Mouse (Mus musculus) megakaryocyte, adult 5-6 weeks (primary cell): Measurements from ENCODE around the gene Mars. TPM values are rescaled to one million over a fixed set of nuclear protein-coding genes. Genes with fewer than 3 reads are reported as not detected.
"Not testable (repeated sequence)": the region's sequence is repeated elsewhere in the genome, so short reads cannot be mapped to it uniquely, and the experiment has no call there.

Source experiments
- ATAC-seq: 2 replicates; pipeline ENCODE4 v1.8.0; 2016; ENCODE audit warnings: mild to moderate bottlenecking, inconsistent platforms; ENCODE audit not compliant: poor library complexity, severe bottlenecking
- total RNA-seq, 2 experiments: library from RNA; stranded (forward) in 1 of 2; stranded (reverse) in 1 of 2; fragments of 153-499, 151-499 nt in 1 of 2; fragments of 221-1000, 200-1000 nt in 1 of 2; gene quantifications; 2 replicates each; pipeline versions ENCODE4 v1.2.3 to v1.2.4; 2015 to 2017

The Mars gene
- total RNA-seq, 2 experiments from 2014 or later, result 38.4 to 95.2 TPM

DNA sequence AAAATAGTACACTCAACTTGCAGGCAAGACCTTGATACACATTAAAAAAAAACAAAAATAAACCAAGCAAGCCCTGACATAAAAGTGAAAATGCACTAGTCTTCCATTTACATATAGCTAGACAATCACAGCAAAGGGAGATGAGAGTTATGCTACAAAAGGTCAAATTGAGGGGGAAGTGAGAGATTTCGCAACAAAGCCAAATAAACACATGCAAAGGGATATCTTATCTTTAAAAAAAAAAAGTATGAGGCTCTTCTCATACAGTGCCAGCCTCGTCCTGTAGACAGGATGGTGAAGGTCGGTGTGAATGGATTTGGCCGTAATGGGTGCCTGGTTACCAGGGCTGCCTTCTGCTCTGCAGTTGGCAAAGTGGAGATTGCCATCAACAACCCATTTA is 1.3 kb upstream of the Mars start:
- ATAC-seq, result peak; percentile 23

DNA sequence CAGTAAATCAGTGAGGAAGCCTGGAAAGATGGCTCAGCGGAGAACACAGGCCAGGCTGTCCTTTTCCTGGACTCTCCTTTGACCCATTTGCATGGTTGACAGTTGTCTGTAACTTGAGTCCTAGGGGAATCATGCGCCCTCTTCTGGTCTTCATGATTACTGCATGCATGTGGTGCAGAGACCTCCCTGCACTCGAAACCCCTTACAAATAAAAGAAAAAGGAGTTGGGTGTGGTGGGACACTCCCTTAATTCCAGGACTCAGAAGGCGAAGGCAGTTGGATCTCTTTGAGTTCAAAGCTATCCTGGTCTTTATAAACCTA is 730 bp upstream of the Mars start:
- ATAC-seq, result peak; percentile 77

DNA sequence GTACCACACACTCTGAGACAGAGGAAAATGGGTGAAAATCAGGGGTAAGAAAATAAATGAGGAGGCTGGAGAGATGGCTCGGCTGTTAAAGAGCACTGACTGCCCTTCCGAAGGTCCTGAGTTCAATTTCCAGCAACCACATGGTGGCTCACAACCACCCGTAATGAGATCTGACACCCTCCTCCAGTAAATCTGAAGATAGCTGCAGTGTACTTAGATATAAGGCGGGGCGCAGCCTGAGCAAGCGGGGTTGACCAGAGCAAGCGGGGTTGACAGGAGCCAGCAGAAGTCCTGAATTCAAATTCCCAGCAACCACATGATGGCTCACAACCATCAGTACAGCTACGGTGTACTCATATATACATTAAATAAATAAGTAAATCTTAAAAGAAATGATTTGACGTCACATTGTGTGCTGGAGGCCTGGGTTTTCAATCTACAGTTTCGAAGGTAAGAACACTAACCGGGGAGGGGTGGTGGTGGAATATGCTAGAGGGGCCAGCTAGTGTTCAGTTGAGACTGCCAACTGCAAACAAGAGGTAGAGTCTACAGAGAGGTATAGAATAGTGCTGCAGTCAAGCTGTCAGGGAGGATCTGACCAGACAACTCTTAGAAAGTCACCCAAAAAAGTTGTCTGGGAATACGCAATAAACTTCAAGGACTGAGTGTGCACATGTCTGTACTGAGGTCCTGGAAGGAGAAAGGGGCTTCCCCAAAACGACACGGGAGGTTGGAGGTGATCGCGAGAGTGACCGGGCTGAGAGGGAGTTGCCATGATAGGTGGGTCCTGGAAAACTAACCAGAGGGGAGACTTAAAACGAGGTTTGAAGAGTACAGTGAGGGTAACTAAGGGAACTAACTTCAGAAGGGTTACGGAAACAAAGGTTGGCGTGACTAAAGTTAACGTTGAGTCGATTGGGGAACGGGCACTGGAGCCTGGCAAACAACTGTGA is 787 bp downstream of the Mars start:
- peak; percentile 16 for ATAC-seq

- ATAC-seq, result not testable (repeated sequence)
Measured at GRCm38 (mm10) chr10:127309167-127309566, 2.4 kb downstream of the Mars start.

GRCm38 (mm10) chr10:127303136-127303535 is 8.4 kb downstream of the Mars start:
- ATAC-seq, result no peak

- ATAC-seq, result no peak
Measured at GRCm38 (mm10) chr10:127300361-127300760, 11.2 kb downstream of the Mars start.

GRCm38 (mm10) chr10:127297015-127297871 is 14.3 kb downstream of the Mars start:
- no peak for ATAC-seq

DNA sequence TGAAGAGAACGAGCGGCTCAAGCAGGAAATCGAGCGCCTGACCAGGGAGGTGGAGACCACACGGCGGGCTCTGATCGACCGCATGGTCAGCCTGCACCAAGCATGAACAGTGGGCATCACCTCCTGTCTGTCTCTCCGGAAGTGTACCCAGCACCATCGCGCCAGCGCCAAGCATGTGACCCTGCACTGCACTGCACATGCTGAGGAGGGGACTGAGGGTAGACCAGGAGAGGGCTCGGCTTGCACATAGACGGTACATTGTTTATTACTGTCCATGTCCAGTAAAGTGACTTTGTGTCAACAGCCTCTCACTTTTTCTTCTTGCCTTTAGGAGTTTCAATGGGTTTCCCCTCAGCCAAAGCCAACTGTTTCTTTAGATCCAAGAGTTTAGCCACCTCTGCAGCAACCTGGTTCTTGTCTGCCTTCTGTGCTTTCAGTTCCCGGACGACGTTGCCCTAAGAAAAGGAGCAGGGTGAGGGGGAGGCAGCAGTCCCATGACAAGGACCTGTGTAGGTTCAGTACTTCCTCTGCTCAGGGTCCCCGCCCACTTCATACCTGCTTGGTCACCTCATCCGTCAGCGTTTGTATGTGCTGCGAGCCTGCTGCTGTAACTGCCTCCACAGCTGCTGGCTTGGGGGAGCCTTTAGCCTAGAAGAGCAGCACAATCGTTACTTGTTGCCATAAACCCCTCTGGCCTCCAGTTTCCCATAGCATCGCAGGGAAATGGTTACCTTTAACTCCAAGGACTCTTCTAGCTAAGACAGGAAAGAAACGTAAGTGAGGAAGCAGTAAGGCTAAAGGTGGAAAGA is 15.4 kb downstream of the Mars start:
- ATAC-seq, result no peak

DNA sequence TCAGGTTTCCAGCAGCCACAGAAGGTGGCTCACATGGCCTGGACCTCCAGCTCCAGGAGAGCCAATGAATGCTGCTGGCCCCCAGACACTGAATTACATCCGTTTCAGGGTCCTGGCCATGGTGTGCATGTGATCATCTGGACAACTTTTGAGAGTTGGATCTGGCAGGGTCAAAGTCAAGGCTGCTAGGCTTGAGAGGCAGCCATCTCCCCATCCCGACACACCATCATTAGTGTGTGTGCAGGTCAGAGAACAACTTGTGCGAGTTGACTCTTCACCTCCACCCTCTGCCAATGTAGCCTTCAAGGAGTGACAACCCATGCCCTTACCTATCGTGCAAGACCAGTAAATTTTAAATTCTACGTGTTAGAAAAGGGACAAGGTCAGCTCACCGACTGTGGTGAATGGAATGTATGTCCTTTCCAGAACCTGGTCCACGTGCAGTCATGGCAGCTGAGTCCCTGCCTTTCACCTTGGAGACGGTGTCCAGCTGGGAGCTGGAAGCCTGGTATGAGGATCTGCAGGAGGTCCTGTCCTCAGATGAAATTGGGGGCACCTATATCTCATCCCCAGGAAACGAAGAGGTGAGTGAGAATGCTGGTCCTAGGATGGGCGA is 16.6 kb downstream of the Mars start:
- ATAC-seq, result no peak

DNA sequence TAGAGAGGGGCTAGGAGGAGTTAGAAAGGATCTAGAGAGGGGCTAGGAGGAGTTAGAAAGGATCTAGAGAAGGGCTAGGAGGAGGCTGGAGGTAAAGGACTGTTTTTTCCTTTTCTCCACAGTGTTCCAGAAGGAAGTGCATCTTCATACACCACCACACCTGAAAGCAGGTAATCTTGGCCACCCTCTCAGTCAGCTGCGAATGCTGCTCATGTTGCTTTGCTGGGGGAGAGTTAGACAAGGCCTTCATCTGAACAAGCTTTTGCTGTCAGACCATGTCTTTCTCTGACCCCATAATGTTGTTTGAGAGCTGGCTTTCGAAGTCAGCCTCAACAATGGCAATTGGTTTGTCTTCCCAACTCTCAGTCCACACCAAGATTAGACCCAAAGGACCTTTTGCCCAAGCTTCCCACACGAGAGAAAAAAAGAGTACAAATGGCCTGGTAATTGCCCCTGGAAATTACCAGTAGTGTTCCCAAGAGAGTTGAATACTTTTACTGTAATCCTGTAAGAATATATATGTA is 17.9 kb downstream of the Mars start:
- ATAC-seq, result no peak

DNA sequence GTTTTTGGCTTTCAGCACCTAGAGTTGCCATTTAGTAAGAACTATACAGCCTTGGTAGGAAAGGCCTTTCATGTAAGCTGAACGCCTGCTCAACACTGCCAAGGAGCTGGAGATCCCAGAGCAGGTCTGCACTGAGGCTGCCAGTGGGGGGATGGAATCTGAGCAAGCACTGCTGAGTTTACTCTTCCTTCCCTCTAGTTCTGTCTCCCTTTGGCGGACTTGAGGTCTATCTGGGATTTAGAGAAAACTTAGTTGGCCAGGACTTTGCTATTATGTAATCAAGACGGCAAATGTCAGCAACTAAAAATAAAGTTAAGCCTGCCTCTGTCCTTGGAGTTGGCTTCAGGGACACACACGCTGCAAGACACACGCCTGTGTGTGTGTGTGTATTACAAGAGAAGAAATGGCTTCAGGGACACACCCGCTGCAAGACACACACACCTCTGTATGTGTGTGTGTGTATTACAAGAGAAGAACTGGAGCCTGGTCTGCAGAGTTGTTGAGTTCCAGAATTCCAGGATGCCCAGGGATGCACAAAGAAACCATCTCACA is 18.5 kb downstream of the Mars start:
- ATAC-seq, result no peak

DNA sequence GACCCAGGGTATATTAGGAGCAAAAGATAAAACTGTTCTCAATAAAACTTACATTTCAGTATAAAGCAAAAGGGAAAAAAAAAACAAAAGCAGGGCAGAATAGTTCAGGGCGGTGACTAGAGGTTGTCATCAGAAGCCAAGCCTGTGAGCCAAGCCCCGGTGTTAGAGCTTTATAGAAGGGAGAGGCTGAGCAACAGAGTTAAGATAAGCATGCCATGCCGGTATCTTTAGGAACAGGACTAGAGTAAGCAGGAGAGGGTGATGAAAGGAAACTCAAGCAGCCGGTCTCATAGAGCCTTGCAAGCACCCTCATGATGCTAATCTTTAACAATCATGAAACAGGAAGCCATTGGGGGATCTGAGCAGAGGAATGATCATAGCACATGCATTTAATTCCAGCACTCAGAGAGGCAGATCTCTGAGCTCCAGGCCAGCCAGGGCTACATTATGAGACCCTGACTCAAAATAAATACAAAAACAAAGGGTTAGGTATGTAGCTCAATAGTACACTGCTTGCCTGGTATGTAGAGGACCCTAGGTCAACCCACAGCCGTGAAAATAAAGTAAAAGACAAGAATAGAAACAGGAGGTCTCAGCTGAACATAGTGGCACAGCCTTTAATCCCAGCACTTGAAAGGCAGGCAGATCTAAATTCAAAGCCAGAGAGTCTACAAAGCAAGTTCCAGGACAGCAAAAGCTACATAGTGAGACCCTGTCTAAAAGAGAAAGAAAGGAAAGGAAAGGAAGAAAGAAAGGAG is 19.5 kb downstream of the Mars start:
- no peak for ATAC-seq

- ATAC-seq, result peak; percentile 16
Measured at GRCm38 (mm10) chr10:127290930-127291880, 20.4 kb downstream of the Mars start.

GRCm38 (mm10) chr10:127290307-127290929 is 21.2 kb downstream of the Mars start:
- peak; percentile 70 for ATAC-seq

DNA sequence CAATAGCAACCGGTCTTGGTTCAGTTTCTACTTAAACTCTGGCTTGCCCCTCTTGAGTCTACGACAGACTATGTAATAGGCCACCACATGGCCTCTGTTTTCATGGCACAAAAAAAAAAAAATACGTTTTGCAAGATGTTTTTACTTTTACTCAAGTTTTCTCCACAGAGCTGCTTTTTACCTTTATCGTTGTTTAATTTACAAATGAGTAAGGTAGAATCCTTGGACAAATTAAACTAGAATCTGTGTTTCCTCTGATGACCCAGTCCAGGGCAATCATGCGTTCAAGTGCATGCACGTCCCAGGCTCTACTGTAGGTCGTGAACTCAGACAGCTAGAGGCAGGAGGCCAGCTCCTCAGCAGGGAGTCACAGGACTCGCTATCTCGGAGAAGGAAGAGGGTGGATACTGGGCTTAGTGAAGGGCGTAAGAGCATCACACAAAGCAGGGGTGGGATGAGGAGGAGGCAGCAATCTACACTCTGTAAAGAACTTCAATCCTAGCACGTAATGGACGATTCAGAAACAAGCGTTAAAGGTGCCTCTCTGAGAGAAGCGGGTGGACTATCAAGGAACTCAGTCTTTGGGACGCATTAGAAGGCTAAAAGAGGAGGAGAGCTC is 21.9 kb downstream of the Mars start:
- peak; percentile 3; the same call in 1 of the 2 replicates for ATAC-seq

DNA sequence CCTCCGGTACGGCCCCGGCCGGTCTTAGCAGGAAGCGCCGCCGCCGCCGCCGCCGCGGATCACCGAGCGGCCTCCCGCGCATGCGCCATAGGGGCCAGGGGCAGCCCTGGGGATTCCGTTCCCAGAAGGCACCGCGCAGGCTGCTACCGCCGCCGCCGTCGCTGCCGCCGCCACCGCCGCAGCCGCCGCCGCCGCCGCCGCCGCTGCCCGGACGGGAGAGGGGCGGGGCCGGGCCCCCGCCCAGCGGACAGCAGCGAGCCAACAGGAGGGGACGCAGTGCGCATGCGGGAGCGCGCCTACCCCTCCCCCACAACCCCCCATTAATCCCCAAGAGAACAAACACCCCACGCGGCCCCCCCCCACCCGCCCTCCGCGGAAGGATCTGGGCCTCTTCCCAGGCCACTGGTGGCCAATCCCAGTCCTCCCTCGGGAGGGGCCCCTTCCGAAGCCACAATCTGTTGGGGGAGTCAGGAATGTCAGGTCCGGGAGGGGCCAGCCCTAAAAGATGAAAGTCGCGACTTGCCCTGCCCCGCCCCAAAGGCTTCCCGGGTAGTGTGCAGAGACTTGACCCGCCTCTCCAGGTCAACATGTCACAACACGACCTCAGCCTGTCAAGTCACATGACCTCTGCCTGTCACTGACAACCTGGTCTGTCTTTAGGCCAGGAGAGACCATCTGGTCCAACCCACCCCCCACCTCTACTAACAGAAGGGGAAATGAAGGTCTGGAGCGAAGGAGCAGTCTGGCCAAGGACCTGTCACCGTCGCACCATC is 22.6 kb downstream of the Mars start, which contains the start of gene Mbd6:
Gene Mbd6, minus strand, starts transcription at position 219 of the 773 bp plus-strand sequence.
- ATAC-seq, result peak; percentile 47
